ENCODE assay signal across 8 mouse cellular contexts in the genomic region with DNA sequence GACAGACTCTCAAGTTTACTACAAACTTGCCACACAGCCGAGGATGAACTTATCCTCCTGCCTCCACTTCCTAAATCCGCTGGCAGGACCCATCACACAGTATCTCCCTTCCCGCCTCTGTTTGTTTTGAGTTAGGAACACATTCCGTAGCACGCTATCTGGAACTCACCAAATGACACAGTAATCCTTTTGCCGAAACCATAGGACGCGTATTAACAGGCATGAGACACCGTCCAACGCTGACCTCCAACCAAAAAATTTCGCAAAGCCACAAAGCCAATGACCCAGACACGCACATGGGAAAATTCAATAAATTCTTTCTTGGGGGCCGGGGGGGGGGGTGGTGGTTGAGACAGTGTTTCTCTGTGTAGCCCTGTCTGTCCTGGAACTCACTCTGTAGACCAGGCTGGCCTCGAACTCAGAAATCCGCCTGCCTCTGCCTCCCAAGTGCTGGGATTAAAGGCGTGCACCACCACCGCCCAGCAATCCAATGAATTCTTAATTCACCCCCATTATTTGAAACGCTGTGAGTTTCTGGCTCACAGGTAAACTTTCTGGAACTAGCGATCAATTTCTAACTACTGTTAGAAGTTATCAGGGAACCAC. TPM values are rescaled to one million over a fixed set of nuclear protein-coding genes. Genes with fewer than 3 reads are reported as not detected.
A peak's percentile ranks its signal among the peaks of the same experiment; 100 is the strongest.
DNase-seq lines count a peak whose midpoint lies in the region; ATAC-seq and TF ChIP-seq lines count a peak whose summit lies in the region.

No protein-coding gene starts in this region.

- no peaks in the 10 kb centered on the region for H3K36me3 ChIP-seq in kidney, adult 2 months (ENCODE audit: control insufficient read depth, insufficient read depth, low read length)
- peaks cover 4% of the 10 kb centered on the region; the same call in 1 of the 2 replicates for H3K36me3 ChIP-seq in hindbrain, embryonic 11.5 days (ENCODE audit: control insufficient read depth, insufficient read depth, low read length)
- peaks cover 9% of the 10 kb centered on the region for H3K36me3 ChIP-seq in midbrain, embryonic 12.5 days

- H3K9ac ChIP-seq in hindbrain, embryonic 11.5 days (ENCODE audit: low read depth, low read length), result peak overlapping the region; percentile 53; the same call in 1 of the 2 replicates
- peak overlapping the region; percentile 72 for H3K9ac ChIP-seq in midbrain, embryonic 12.5 days (replicated peaks)

- no peaks in the 10 kb centered on the region for H3K27me3 ChIP-seq in kidney, adult 2 months (replicated peaks; ENCODE audit: control insufficient read depth, insufficient read depth, low read length)
- H3K27me3 ChIP-seq in hindbrain, embryonic 11.5 days (ENCODE audit: control insufficient read depth, insufficient read depth, low read length), result no peaks in the 10 kb centered on the region
- no peaks in the 10 kb centered on the region for H3K27me3 ChIP-seq in midbrain, embryonic 12.5 days

- TF ChIP-seq CTCF in kidney, adult 2 months (conservative IDR thresholded peaks at IDR 0.05; ENCODE audit: insufficient read depth, insufficient read length, low read depth, low read length), result no peak
- no peak for TF ChIP-seq CTCF in bone marrow, adult 2 months (IDR thresholded peaks at IDR 0.05; ENCODE audit: control insufficient read depth, insufficient read depth, low read length)

- H3K27ac ChIP-seq in kidney, adult 2 months (ENCODE audit: insufficient read depth, low read depth, low read length), result no peak overlapping the region
- H3K27ac ChIP-seq in bone marrow, adult 2 months (ENCODE audit: control insufficient read depth, insufficient read depth, low read depth, low read length, poor library complexity), result no peak overlapping the region; the same call in 1 of the 2 replicates
- peak overlapping the region; percentile 58; the same call in 1 of the 2 replicates for H3K27ac ChIP-seq in hindbrain, embryonic 11.5 days (ENCODE audit: low read depth, low read length)
- H3K27ac ChIP-seq in midbrain, embryonic 12.5 days (replicated peaks), result peak overlapping the region; percentile 74

- H3K9me3 ChIP-seq in hindbrain, embryonic 11.5 days (ENCODE audit: control insufficient read depth, low read length), result no peaks in the 10 kb centered on the region
- H3K9me3 ChIP-seq in midbrain, embryonic 12.5 days, result no peaks in the 10 kb centered on the region

- no peak for DNase-seq in kidney, adult 2 months
- no peak for DNase-seq in kidney, postnatal 4 days
- no peak for DNase-seq in hindbrain, embryonic 11.5 days (ENCODE audit: low spot score)
- no peak for DNase-seq in right cerebral cortex, postnatal 14 days
- DNase-seq in urinary bladder, adult 2 months (ENCODE audit: low spot score), result no peak
- DNase-seq in kidney, postnatal 10 days, result no peak

- peak; percentile 60 for ATAC-seq in hindbrain, embryonic 11.5 days (ENCODE audit: low FRiP score)
- peak; percentile 53 for ATAC-seq in midbrain, embryonic 12.5 days (ENCODE audit: low FRiP score, low read depth)

- peak overlapping the region; percentile 43 for H3K4me2 ChIP-seq in hindbrain, embryonic 11.5 days (replicated peaks; ENCODE audit: low read depth, low read length)
- H3K4me2 ChIP-seq in midbrain, embryonic 12.5 days (replicated peaks), result peak overlapping the region; percentile 73

- peak overlapping the region; percentile 78 for H3K4me3 ChIP-seq in kidney, adult 2 months (ENCODE audit: insufficient read depth, low read depth, low read length)
- peak overlapping the region; percentile 96 for H3K4me3 ChIP-seq in bone marrow, adult 2 months (replicated peaks; ENCODE audit: control insufficient read depth, low read depth, low read length)
- H3K4me3 ChIP-seq in hindbrain, embryonic 11.5 days (ENCODE audit: low read depth, low read length), result peak overlapping the region; percentile 82
- peak overlapping the region; percentile 79 for H3K4me3 ChIP-seq in midbrain, embryonic 12.5 days

- WGBS in kidney, adult 2 months, result 62% methylated on average over 19 of the region's 19 CpGs
- 48% methylated on average over 19 of the region's 19 CpGs for WGBS in bone marrow, adult 2 months
- 60% methylated on average over 19 of the region's 19 CpGs for WGBS in hindbrain, embryonic 11.5 days
- 58% methylated on average over 19 of the region's 19 CpGs for WGBS in midbrain, embryonic 12.5 days

- H3K4me1 ChIP-seq in kidney, adult 2 months (ENCODE audit: control insufficient read depth, insufficient read depth, low read length), result no peaks in the 10 kb centered on the region; the same call in 1 of the 2 replicates
- no peaks in the 10 kb centered on the region; the same call in 1 of the 2 replicates for H3K4me1 ChIP-seq in bone marrow, adult 2 months (ENCODE audit: control insufficient read depth, insufficient read depth, low read length)
- H3K4me1 ChIP-seq in hindbrain, embryonic 11.5 days (replicated peaks; ENCODE audit: control insufficient read depth, insufficient read depth, low read length), result no peaks in the 10 kb centered on the region
- peaks cover 15% of the 10 kb centered on the region for H3K4me1 ChIP-seq in midbrain, embryonic 12.5 days

- no peak for TF ChIP-seq POLR2A in kidney, adult 2 months (IDR thresholded peaks at IDR 0.05; ENCODE audit: low read depth, low read length)
- no peak for TF ChIP-seq POLR2A in bone marrow, adult 2 months (IDR thresholded peaks at IDR 0.05; ENCODE audit: borderline replicate concordance, control insufficient read depth, low read depth, low read length)

RNA-seq across cellular contexts. Expression of a gene that starts 0.6 kb away (rescaled TPM):
- polyA plus RNA-seq in kidney, adult 2 months (2012; rRNA removed), result 5.1 and 5.5 TPM in 2 replicates
- polyA plus RNA-seq in bone marrow, adult 2 months (2011; ENCODE audit: insufficient read depth, insufficient read length, low replicate concordance, missing spikeins), result 11.1 and 12.2 TPM in 2 replicates
- 24.0 and 25.6 TPM in 2 replicates for polyA plus RNA-seq in hindbrain, embryonic 11.5 days (2014; fragmentation: Nextera tagmentation; extraction: Ambion mirVana)
- polyA plus RNA-seq in midbrain, embryonic 12.5 days (2016; fragmentation: Nextera tagmentation; extraction: Ambion mirVana), result 25.0 and 25.8 TPM in 2 replicates
- polyA plus RNA-seq in urinary bladder, adult 2 months (2012; rRNA removed), result 11.2 and 12.5 TPM in 2 replicates

RNA-seq across cellular contexts. Expression of a gene that starts 9.5 kb away (rescaled TPM):
- 8.8 and 13.5 TPM in 2 replicates for polyA plus RNA-seq in kidney, adult 2 months (2012; rRNA removed)
- polyA plus RNA-seq in bone marrow, adult 2 months (2011; ENCODE audit: insufficient read depth, insufficient read length, low replicate concordance, missing spikeins), result 8.7 and 13.3 TPM in 2 replicates
- 82.7 and 83.0 TPM in 2 replicates for polyA plus RNA-seq in hindbrain, embryonic 11.5 days (2014; fragmentation: Nextera tagmentation; extraction: Ambion mirVana)
- polyA plus RNA-seq in midbrain, embryonic 12.5 days (2016; fragmentation: Nextera tagmentation; extraction: Ambion mirVana), result 69.7 and 71.1 TPM in 2 replicates
- polyA plus RNA-seq in urinary bladder, adult 2 months (2012; rRNA removed), result 20.6 and 20.7 TPM in 2 replicates

Comparison
In these comparisons a context has a peak if more than half of its experiments do, and no peak if none do; other contexts are left out.
1. H3K27ac ChIP-seq: peak in hindbrain, embryonic 11.5 days (single experiment) and midbrain, embryonic 12.5 days (single experiment); none in kidney, adult 2 months (single experiment) and bone marrow, adult 2 months (single experiment).
2. Peak in every context shown above with its lines, with median percentiles within 50 percentile points of each other: H3K4me3 ChIP-seq.